Mouse (Mus musculus): Measurements from ENCODE around the gene Col24a1.

GRCm38 (mm10) chr3:145498127-145498526 lies 205.9 kb downstream of the Col24a1 start:
- TF ChIP-seq CTCF (IDR thresholded peaks at IDR 0.05; ENCODE audit: low read depth, low read length) (no peak), POLR2A (IDR thresholded peaks at IDR 0.05; ENCODE audit: extremely low read depth, insufficient read depth, low read length) (no peak)

All from liver, adult 2 months (tissue).